Mouse (Mus musculus): ENCODE measurements at regions not wholly inside any gene's neighbourhood (a gene's known extent, or its start where the extent isn't known, plus 50 kb on each side); places are given as distances from the start of the nearest gene placed in this dataset.

DNA sequence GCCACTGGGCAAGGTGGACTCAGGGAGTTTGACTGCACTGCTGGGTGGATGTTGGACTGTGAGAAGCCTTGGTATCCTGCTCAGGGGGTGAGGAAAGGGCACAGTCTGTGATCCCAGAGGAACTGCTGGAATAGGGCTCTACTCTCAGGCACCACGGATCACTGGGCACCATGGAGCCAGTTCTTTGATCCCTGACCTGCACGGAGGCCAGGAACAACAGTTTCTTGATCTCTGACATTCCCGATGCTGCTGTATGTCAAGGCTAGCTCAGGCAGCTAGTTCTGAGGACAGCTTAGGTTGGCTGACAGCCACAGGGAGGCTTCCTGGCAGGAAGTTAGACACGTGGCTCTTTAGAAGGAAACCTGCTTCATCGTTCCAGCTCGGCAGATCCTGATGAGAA is 289.5 kb upstream of the Slit2 start:
- CTCF ChIA-PET = no interaction called here
- DNase-seq (ENCODE audit: low read depth, low spot score) = no peak
- POLR2A ChIA-PET = no interaction called here
- H3K27me3 ChIP-seq = peaks cover 18% of the 10 kb centered on the region
- TF ChIP-seq CTCF (IDR thresholded peaks at IDR 0.05) = no peak
- no peak for ATAC-seq
- in situ Hi-C loops (cut with MboI; ENCODE audit: low pct_unique_long_range_greater_than_20kb) = no loop called here

DNA sequence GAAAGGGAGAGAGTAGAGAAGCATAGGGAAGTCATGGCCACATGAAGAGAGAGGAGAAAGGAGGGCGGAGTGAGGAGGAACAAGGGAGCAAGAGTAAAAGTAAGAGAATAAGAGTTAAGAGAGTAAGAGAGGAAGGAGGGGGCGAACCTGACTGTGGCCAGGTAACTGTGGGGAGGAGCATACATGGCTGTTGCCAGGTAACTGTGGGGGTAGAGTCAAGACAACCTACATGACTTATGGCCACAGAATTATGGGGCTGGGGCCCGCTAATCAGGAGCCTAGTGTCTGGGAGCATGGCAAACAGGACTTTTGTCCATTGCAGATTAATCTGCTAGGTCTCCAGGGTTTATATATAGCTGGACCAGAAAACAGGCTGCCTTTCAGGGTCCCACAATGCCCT is 289.0 kb upstream of the Slit2 start:
- CTCF ChIA-PET = no interaction called here
- H3K27me3 ChIP-seq = peaks cover 20% of the 10 kb centered on the region
- in situ Hi-C loops (cut with MboI; ENCODE audit: low pct_unique_long_range_greater_than_20kb) = no loop called here
- ATAC-seq = no peak
- DNase-seq (ENCODE audit: low read depth, low spot score) = no peak
- POLR2A ChIA-PET = no interaction called here
- no peak for TF ChIP-seq CTCF (IDR thresholded peaks at IDR 0.05)

DNA sequence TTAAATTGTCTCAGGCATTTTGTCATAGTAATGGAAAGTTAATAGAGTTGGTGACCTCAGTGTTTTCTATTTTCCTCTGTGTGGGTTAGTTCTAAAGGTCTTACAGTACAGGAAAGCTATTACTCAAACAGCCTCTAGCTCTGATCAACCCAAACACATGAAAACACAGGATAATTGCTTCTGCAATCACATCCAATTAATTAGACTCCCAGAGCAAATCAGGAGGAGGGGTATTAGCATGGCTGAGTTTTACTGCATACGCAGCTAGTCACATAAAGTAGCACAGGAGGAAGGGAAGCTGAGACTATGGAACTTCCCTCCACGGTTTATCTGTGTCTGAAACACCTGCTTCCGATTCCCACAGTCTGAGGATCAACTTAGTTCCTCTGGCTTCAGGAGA is 288.3 kb upstream of the Slit2 start:
- H3K27me3 ChIP-seq = peaks cover 20% of the 10 kb centered on the region
- ATAC-seq = no peak
- CTCF ChIA-PET = interaction anchor here (1.9 kb wide), 1 partner anchor 19 kb away, joined by 5 read pairs; no protein-coding TSS in a partner anchor
- POLR2A ChIA-PET = no interaction called here
- no peak for TF ChIP-seq CTCF (IDR thresholded peaks at IDR 0.05)
- in situ Hi-C loops (cut with MboI; ENCODE audit: low pct_unique_long_range_greater_than_20kb) = no loop called here
- DNase-seq (ENCODE audit: low read depth, low spot score) = no peak

DNA sequence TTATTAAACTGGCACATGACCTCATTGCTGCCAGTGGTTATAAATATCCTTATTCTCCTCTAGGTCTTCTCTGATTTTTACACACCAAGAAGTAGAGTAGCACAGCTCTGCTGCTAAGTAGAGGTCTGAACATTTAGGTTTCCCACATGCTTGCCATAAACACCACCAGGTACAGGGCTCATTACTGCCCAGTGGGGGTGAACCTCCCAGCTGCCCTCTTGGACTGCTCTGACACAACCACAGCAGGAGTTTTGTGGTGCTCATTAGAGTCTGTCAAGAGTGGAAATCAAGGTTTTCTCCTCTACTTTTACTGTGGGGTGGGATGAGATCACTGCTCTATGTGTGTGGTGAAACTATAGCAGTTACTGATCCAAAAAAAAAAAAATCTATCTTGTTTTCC is 271.4 kb upstream of the Slit2 start:
- no peak for TF ChIP-seq CTCF (IDR thresholded peaks at IDR 0.05)
- CTCF ChIA-PET = no interaction called here
- no peak for DNase-seq (ENCODE audit: low read depth, low spot score)
- no peak for ATAC-seq
- POLR2A ChIA-PET = no interaction called here
- in situ Hi-C loops (cut with MboI; ENCODE audit: low pct_unique_long_range_greater_than_20kb) = no loop called here
- H3K27me3 ChIP-seq = peaks cover 7% of the 10 kb centered on the region

DNA sequence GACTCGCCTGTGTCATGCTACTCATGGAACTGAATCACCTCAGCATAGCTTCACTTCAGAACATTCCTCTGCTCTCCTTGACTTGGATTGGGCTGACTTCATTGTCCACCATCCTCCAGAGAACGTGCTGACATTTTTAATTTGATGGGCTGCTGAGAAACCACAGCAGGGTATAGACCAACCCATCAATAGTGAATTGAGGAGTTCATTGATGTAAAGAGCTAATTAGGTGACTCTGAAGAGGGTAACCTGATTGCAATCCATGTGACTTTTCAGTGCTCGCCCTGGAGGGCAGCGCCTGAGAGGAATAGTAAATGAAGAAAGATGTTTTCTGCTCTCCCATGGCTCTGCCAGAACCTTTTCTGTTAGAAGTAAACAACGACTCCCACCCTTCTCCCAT is 268.6 kb upstream of the Slit2 start:
- peaks cover 9% of the 10 kb centered on the region for H3K27me3 ChIP-seq
- ATAC-seq (no peak), DNase-seq (ENCODE audit: low read depth, low spot score) (no peak)
- no peak for TF ChIP-seq CTCF (IDR thresholded peaks at IDR 0.05)
- in situ Hi-C loops (cut with MboI; ENCODE audit: low pct_unique_long_range_greater_than_20kb) = no loop called here
- CTCF ChIA-PET = no interaction called here
- POLR2A ChIA-PET = no interaction called here

DNA sequence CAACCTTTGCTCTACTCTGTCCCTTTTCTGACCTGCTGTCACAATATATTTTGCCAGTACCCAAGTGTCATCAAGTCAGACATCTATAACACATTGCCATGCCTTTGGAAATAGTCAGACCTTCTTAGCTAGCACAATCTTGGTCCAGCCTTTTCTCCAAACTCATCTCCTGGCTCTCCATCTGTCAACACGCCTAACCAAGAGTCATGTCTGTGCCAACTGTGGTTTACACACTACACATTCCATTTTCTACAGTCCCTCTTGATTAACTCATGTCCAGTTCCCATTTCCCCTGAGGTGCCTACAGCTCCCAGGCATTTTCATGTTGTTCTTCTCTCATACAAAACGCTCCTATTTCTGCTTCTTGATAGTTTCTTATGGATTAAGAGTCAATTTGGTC is 258.0 kb upstream of the Slit2 start:
- TF ChIP-seq CTCF (IDR thresholded peaks at IDR 0.05) = no peak
- peaks cover 6% of the 10 kb centered on the region for H3K27me3 ChIP-seq
- ChIA-PET POLR2A (no interaction called here), CTCF (no interaction called here)
- no peak for DNase-seq (ENCODE audit: low read depth, low spot score)
- no peak for ATAC-seq
- in situ Hi-C loops (cut with MboI; ENCODE audit: low pct_unique_long_range_greater_than_20kb) = no loop called here

DNA sequence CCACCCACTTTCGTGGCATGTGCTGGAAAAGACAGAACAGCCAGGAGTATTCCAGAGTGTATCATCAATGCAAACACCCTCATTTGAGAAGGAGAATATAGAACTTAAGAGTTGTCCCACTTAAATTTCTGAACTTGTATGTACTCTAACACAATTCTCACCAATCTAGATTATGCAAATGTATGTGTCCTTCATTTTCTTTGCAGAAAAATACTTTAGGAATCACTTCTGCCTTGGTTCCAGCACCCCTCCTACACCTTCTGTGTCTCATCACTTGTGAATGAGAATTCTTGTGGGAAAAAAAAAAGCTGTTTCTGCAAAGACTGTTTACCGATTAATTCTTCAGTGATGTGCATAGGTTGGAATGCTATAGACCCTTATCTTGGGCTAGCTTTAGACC is 240.2 kb upstream of the Slit2 start:
- CTCF ChIA-PET = no interaction called here
- ATAC-seq (no peak), DNase-seq (ENCODE audit: low read depth, low spot score) (no peak)
- POLR2A ChIA-PET = no interaction called here
- in situ Hi-C loops (cut with MboI; ENCODE audit: low pct_unique_long_range_greater_than_20kb) = no loop called here
- no peak for TF ChIP-seq CTCF (IDR thresholded peaks at IDR 0.05)
- peaks cover 17% of the 10 kb centered on the region for H3K27me3 ChIP-seq

DNA sequence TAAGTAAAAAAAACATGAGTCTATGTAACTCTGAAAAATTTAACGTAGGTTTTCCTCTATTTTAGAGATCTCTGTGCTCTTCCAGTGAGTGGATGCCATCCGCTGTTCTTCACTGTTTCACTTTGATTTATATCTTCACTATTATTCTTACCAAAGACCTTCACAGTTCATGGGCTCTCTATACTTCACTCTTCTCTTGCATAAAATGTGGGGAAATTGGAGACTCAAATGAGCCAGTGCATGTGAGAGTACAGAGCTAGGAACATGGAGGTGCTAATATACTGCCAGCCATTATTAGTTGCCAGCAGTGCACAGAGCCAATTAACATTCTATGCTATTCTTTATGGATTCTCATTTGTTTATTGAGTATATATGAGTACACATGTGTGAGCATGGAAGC is 237.8 kb upstream of the Slit2 start:
- in situ Hi-C loops (cut with MboI; ENCODE audit: low pct_unique_long_range_greater_than_20kb) = no loop called here
- CTCF ChIA-PET = no interaction called here
- no peak for ATAC-seq

DNA sequence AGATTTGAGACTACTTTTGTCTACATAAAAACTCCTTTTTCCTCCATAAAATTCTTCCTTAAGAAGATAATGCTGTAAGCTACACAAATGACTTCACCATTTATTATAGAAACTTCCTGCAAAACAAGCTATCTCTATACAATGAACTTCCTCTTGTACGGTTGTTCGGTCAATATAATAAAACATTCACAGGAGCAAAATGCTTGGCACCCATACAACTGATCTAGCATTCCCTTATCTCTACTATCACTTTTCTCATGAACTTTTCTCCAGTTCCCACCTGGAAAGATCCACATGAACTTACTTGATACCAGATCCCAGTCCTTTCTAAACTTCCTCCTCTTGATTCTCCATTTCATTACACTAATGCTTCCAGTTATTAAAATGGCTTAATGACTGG is 231.0 kb upstream of the Slit2 start:
- no peak for DNase-seq (ENCODE audit: low read depth, low spot score)

More for the DNA sequence above, 237.8 kb upstream of the Slit2 start:
- peaks cover 15% of the 10 kb centered on the region for H3K27me3 ChIP-seq
- no peak for TF ChIP-seq CTCF (IDR thresholded peaks at IDR 0.05)
- DNase-seq (ENCODE audit: low read depth, low spot score) = no peak
- POLR2A ChIA-PET = no interaction called here

DNA sequence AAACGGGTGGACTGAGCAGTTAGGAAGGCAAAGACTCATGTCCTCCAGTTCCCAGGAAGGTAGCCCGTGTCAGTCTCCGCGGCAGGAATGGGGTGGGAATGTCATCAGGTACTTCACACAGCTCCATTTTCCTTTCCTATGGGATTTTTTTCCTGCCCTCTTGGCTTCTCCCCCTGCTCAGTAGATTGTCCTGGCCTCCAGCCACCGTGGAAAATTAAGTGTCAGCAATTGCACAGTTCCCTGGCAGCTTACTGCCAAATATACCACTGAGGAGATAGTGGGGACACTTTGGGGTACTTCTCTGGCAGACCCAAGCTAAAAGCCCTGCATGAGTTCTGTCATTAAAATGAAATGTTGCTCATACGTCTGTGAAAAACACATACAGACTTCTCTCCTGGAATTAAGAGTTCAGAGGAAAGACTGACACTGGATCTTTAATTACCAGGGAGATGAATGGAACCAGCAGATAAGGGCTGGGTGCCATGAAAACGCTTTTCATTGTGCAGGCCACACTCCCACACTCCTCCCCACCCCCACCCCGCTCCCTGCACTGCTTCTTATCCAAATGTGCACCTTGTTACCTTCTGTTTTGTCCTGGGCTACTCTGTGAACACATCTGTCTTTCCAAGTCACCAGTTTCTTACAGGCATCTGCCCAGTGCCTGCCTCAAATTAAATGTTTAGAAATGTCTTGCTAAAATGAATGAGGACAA is 210.1 kb upstream of the Slit2 start:
- ATAC-seq (no peak), DNase-seq (ENCODE audit: low read depth, low spot score) (no peak)
- CTCF ChIA-PET = no interaction called here
- TF ChIP-seq CTCF (IDR thresholded peaks at IDR 0.05) = no peak
- POLR2A ChIA-PET = no interaction called here
- in situ Hi-C loops (cut with MboI; ENCODE audit: low pct_unique_long_range_greater_than_20kb) = no loop called here
- H3K27me3 ChIP-seq = no peaks in the 10 kb centered on the region

More for the DNA sequence above, 231.0 kb upstream of the Slit2 start:
- in situ Hi-C loops (cut with MboI; ENCODE audit: low pct_unique_long_range_greater_than_20kb) = no loop called here
- TF ChIP-seq CTCF (IDR thresholded peaks at IDR 0.05) = no peak
- ChIA-PET POLR2A (no interaction called here), CTCF (no interaction called here)
- ATAC-seq = no peak
- H3K27me3 ChIP-seq = peaks cover 29% of the 10 kb centered on the region

DNA sequence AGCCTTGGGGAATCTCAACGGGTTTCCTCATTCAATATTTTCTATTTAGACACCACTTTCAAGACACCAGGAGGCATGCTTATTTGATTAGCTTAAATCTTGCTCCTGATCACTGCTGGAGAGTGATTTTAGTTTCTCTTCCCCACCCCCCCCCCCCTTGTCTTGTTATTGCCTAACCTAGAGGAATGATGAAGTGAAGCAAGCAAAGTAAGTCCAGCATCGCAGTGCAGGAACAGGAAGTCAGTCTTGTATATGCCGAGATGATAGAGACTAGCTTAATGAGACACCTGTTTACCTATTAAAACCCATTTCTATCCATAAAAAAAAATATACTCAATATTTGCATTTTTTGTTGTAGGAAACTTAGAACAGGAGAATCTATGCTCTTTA is 209.6 kb upstream of the Slit2 start:
- TF ChIP-seq CTCF (IDR thresholded peaks at IDR 0.05) = no peak
- ChIA-PET POLR2A (no interaction called here), CTCF (no interaction called here)
- no peaks in the 10 kb centered on the region for H3K27me3 ChIP-seq
- in situ Hi-C loops (cut with MboI; ENCODE audit: low pct_unique_long_range_greater_than_20kb) = no loop called here
- ATAC-seq (no peak), DNase-seq (ENCODE audit: low read depth, low spot score) (no peak)

DNA sequence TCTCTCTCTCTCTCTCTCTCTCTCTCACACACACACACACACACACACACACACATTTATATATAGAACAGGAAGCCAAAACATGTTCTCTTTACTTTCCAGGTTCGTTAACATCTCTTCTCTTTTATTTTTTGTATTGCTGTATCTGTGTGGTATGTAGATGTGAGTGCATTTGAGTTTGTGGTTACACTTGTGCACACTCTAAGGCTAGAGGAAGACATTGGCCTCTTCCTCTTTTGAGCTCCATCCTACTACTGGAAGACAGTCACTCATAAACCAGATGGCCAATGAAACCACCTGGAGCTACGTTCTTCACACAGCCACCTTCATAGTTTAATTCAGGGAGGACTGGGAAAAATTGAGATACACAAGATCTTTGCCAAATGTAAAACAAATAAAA is 202.1 kb upstream of the Slit2 start:
- ChIA-PET POLR2A (no interaction called here), CTCF (no interaction called here)
- ATAC-seq (no peak), DNase-seq (ENCODE audit: low read depth, low spot score) (no peak)
- TF ChIP-seq CTCF (IDR thresholded peaks at IDR 0.05) = no peak
- in situ Hi-C loops (cut with MboI; ENCODE audit: low pct_unique_long_range_greater_than_20kb) = no loop called here
- no peaks in the 10 kb centered on the region for H3K27me3 ChIP-seq

All from Patski (cell line).